Mouse (Mus musculus) CH12.LX (cell line): ENCODE measurements at regions not wholly inside any gene's neighbourhood (a gene's known extent, or its start where the extent isn't known, plus 50 kb on each side); places are given as distances from the start of the nearest gene placed in this dataset.

Experiments used
- DNase-seq: peaks from one replicate; pipeline ENCODE4 v3.0.0-alpha.2; 2013; ENCODE audit errors: extremely low read depth
- H3K27ac ChIP-seq: 2 replicates; pipeline ENCODE4 v1.5.1; 2012; ENCODE audit warnings: low read depth, mild to moderate bottlenecking, control low read depth, moderate library complexity; ENCODE audit not compliant: insufficient read depth
- H3K27me3 ChIP-seq: replicated peaks from 2 replicates; pipeline ENCODE3; 2012; ENCODE audit warnings: inconsistent platforms
- H3K36me3 ChIP-seq, 2 experiments: replicated peaks in 1 of 2; 2 replicates each; pipeline versions ENCODE3 to v1.6.1; 2012; ENCODE audit warnings: inconsistent platforms in 1 of 2, low read length in 1 of 2, mild to moderate bottlenecking in 1 of 2, mixed read lengths in 1 of 2, moderate library complexity in 1 of 2; ENCODE audit not compliant: control insufficient read depth in 1 of 2, insufficient read depth in 1 of 2
- H3K4me1 ChIP-seq, 2 experiments: 2 replicates each; pipeline ENCODE4 v1.6.1; 2012; ENCODE audit warnings: inconsistent platforms in 1 of 2, moderate library complexity in 1 of 2; ENCODE audit not compliant: insufficient read depth in 2 of 2, control insufficient read depth in 1 of 2
- H3K4me2 ChIP-seq: 2 replicates; pipeline ENCODE4 v1.6.1; 2012; ENCODE audit warnings: low read depth, mild to moderate bottlenecking, control low read depth; ENCODE audit not compliant: poor library complexity, insufficient read depth, severe bottlenecking
- H3K4me3 ChIP-seq, 3 experiments: fragments of 150-350 bp in 1 of 3; sonication (generic) in 1 of 3; replicated peaks in 1 of 3; 2 replicates each; pipeline versions ENCODE3 to v1.5.1; 2011 to 2012; ENCODE audit warnings: low read depth in 2 of 3, low read length in 2 of 3, mild to moderate bottlenecking in 2 of 3, moderate library complexity in 2 of 3, control low read depth in 1 of 3, improper control_type of control experiment in 1 of 3, inconsistent platforms in 1 of 3, mixed read lengths in 1 of 3; ENCODE audit not compliant: poor library complexity in 1 of 3
- H3K79me2 ChIP-seq: replicated peaks from 2 replicates; pipeline ENCODE4 v1.6.1; 2012; ENCODE audit warnings: mild to moderate bottlenecking, moderate library complexity; ENCODE audit not compliant: control insufficient read depth, poor library complexity, insufficient read depth, severe bottlenecking; ENCODE audit errors: extremely low read depth
- H3K9ac ChIP-seq: 2 replicates; pipeline ENCODE4 v1.6.1; 2012; ENCODE audit warnings: low read depth, mild to moderate bottlenecking, control low read depth, moderate library complexity; ENCODE audit not compliant: insufficient read depth
- H3K9me3 ChIP-seq: replicated peaks from 2 replicates; pipeline ENCODE3; 2012; ENCODE audit warnings: low read length, inconsistent platforms, mixed read lengths
- CTCF ChIP-seq, 2 experiments: IDR thresholded peaks in 1 of 2; conservative IDR thresholded peaks in 1 of 2; 2 replicates each; pipeline ENCODE4 v1.5.1; 2011 to 2012; ENCODE audit warnings: low read depth in 2 of 2, low read length in 2 of 2, improper control_type of control experiment in 1 of 2, inconsistent platforms in 1 of 2, mild to moderate bottlenecking in 1 of 2, moderate library complexity in 1 of 2
- EP300 ChIP-seq: IDR thresholded peaks from 2 replicates; pipeline ENCODE4 v1.6.1; 2011; ENCODE audit warnings: low read length, improper control_type of control experiment
- ETS1 ChIP-seq: conservative IDR thresholded peaks from 2 replicates; pipeline ENCODE4 v1.6.1; 2012; ENCODE audit warnings: low read depth, mild to moderate bottlenecking, inconsistent platforms, low read length, improper control_type of control experiment, moderate library complexity
- MAX ChIP-seq: IDR thresholded peaks from 2 replicates; pipeline ENCODE4 v1.6.1; 2011; ENCODE audit warnings: low read length, improper control_type of control experiment
- MAZ ChIP-seq: IDR thresholded peaks from 2 replicates; pipeline ENCODE4 v1.6.1; 2012; ENCODE audit warnings: low read depth, mild to moderate bottlenecking, inconsistent platforms, low read length, improper control_type of control experiment, moderate library complexity
- MXI1 ChIP-seq: IDR thresholded peaks from 2 replicates; pipeline ENCODE4 v1.6.1; 2011; ENCODE audit warnings: mild to moderate bottlenecking, low read depth, low read length, improper control_type of control experiment
- POLR2A ChIP-seq: IDR thresholded peaks from 2 replicates; pipeline ENCODE4 v1.6.1; 2011; ENCODE audit warnings: low read depth, mild to moderate bottlenecking, improper control_type of control experiment, low read length
- TBP ChIP-seq: conservative IDR thresholded peaks from 2 replicates; pipeline ENCODE4 v1.6.1; 2011; ENCODE audit warnings: low read depth, low read length, improper control_type of control experiment
- ZNF384 ChIP-seq: IDR thresholded peaks from 2 replicates; pipeline ENCODE4 v1.6.1; 2012; ENCODE audit warnings: low read depth, low read length, improper control_type of control experiment, inconsistent platforms
- dilution Hi-C: fragments of 300-500 bp; cut with MboI; formaldehyde crosslinking; loops from 2 replicates; pipeline ENCODE4 v1.14.3; 2020; ENCODE audit warnings: low sequenced_read_pairs; ENCODE audit not compliant: extremely low pct_unique_long_range_greater_than_20kb, extremely low pct_ligation_motif_present
- in situ Hi-C: fragments of 300-500 bp; cut with MboI; formaldehyde crosslinking; loops from 3 replicates; pipeline ENCODE4 v1.14.3; 2019; ENCODE audit warnings: low sequenced_read_pairs, low pct_ligation_motif_present, low pct_unique_long_range_greater_than_20kb, mixed read lengths

- no peak for TF ChIP-seq MAZ
- no peak for TF ChIP-seq EP300
- no peak for TF ChIP-seq CTCF (conservative IDR thresholded peaks at IDR 0.05 in 1 of 2, IDR thresholded peaks at IDR 0.05 in 1 of 2; ENCODE audit: low read depth in 2 of 2, low read length in 2 of 2)
- no peak for TF ChIP-seq TBP
- TF ChIP-seq MAX, result no peak
- TF ChIP-seq ZNF384, result no peak
- TF ChIP-seq MXI1, result no peak
- TF ChIP-seq ETS1, result no peak
- no peak for TF ChIP-seq POLR2A
- Histone ChIP-seq H3K4me2 (no peak overlapping the region), H3K4me3 (no peak overlapping the region), H3K9ac (no peak overlapping the region), H3K4me1 (peaks cover 12 to 21% of the 10 kb centered on the region in 2 experiments), H3K79me2 (no peaks in the 10 kb centered on the region), H3K36me3 (no peaks in the 10 kb centered on the region), H3K9me3 (no peaks in the 10 kb centered on the region), H3K27ac (no peak overlapping the region), H3K27me3 (no peaks in the 10 kb centered on the region)
- no peak for DNase-seq
- in situ Hi-C loops, result no loop called here
- dilution Hi-C loops, result no loop called here
Measured at GRCm38 (mm10) chr16:92878081-92878480, 52.1 kb upstream of the Runx1 start.
